Mouse (Mus musculus) heart, embryonic 16.5 days (tissue): ENCODE data around the gene Enc1. TPM values are rescaled to one million over a fixed set of nuclear protein-coding genes. Genes with fewer than 3 reads are reported as not detected.

Experiments
- ATAC-seq: fragments of 200-750 bp; cut with Nextera tagmentation; replicated peaks from 2 replicates; pipeline ENCODE4 v1.8.0; 2017; ENCODE audit warnings: moderate number of reproducible peaks; ENCODE audit not compliant: insufficient read depth, low FRiP score; ENCODE audit errors: extremely low read depth
- H3K27ac ChIP-seq: fragments of 300-500 bp; sonication (generic); 2 replicates; pipeline ENCODE4 v1.5.1; 2014; ENCODE audit warnings: mild to moderate bottlenecking, low read length, control low read depth, moderate library complexity
- H3K27me3 ChIP-seq: fragments of 300-500 bp; sonication (generic); 2 replicates; pipeline ENCODE4 v1.6.1; 2014; ENCODE audit warnings: low read length, mixed read lengths; ENCODE audit not compliant: control insufficient read depth, insufficient read depth
- H3K36me3 ChIP-seq: fragments of 300-500 bp; sonication (generic); 2 replicates; pipeline ENCODE4 v1.6.1; 2014; ENCODE audit not compliant: control insufficient read depth, insufficient read depth
- H3K4me1 ChIP-seq: fragments of 300-500 bp; sonication (generic); 2 replicates; pipeline ENCODE4 v1.6.1; 2014; ENCODE audit warnings: low read length, mixed read lengths; ENCODE audit not compliant: control insufficient read depth, insufficient read depth
- H3K4me2 ChIP-seq: fragments of 300-500 bp; sonication (generic); 2 replicates; pipeline ENCODE4 v1.6.1; 2014; ENCODE audit warnings: low read depth, mild to moderate bottlenecking, control low read depth, low read length
- H3K4me3 ChIP-seq: fragments of 300-500 bp; sonication (generic); 2 replicates; pipeline ENCODE4 v1.5.1; 2014; ENCODE audit warnings: mild to moderate bottlenecking, control low read depth, low read length
- H3K9ac ChIP-seq: fragments of 300-500 bp; sonication (generic); 2 replicates; pipeline ENCODE4 v1.6.1; 2014; ENCODE audit warnings: low read length, control low read depth
- H3K9me3 ChIP-seq: fragments of 300-500 bp; sonication (generic); replicated peaks from 2 replicates; pipeline ENCODE4 v1.6.1; 2016; ENCODE audit warnings: low read length; ENCODE audit not compliant: control insufficient read depth
- WGBS: fragments of 180-500 bp; shearing (Covaris S2); extraction: QIAGEN DNeasy Blood & Tissue Kit; methylation state at CpG from one replicate; pipeline ENCODE4 v1.1.7; 2014; 5-methylcytosine and 5-hydroxymethylcytosine counted together
- polyA plus RNA-seq: library from polyadenylated mRNA; unstranded; fragments of >200 nt; fragmentation: Nextera tagmentation; extraction: Ambion mirVana; gene quantifications from 2 replicates; pipeline ENCODE4 v1.2.1, GENCODE M21; 2015

The Enc1 gene
- polyA plus RNA-seq, 1 experiment from 2014 or later, result 4.9 TPM

DNA sequence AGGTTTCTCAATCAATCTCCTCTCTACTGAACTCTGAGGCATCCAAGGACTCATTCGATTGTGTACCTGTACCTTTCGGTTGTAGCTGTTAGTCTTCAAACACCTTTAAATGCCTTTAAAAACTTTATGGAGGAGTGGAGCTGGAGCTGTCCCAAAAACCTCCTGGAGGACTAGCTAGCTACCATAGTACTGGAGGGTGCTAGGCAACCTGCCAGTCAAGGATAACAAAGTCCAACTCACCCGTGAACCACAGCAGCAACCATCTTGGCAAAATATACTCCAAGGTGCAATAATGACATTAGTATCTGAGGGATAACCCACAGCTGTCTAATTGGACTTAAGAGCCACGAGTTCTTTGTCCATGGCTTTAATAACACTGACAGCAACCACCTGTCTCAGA, 39.0 kb upstream of the Enc1 start:
- ATAC-seq, result no peak
- H3K9ac ChIP-seq, result no peak overlapping the region
- 65% methylated on average over 4 of the region's 4 CpGs for WGBS
- no peak overlapping the region for H3K4me2 ChIP-seq
- no peaks in the 10 kb centered on the region for H3K27me3 ChIP-seq
- no peak overlapping the region for H3K4me3 ChIP-seq
- no peak overlapping the region for H3K27ac ChIP-seq
- no peaks in the 10 kb centered on the region for H3K36me3 ChIP-seq
- H3K9me3 ChIP-seq, result no peaks in the 10 kb centered on the region
- peaks cover 9% of the 10 kb centered on the region; the same call in 1 of the 2 replicates for H3K4me1 ChIP-seq

DNA sequence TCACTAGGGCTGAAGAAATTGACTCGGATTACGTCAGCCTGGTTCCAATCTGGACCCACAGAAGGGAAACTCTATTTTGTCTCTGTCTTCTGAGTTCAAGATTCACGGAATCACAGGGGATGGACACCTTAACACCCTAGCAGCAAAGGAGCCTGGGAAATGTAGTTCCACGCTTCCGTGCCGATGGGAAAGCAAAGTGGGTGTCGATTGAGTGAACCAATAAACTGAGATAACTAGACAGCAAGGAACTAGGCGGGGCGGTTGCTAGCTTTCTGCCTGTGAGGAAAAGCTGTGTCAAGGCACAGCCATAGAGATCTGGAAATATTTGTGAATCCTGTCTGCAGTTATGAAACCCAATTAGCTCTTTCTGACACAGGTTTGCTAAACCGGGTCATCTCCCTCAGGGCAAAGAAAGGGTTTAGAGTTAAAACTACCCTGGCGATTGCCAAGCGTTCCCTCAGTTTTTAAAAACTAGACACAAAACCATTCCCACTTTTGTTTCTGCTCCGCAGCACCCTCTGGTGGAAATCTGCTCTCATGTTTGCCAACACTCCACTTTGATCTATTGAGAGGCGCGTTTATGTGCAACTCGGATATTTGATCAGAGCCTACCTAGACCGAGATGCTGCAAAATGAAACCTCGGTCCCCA, 35.7 kb upstream of the Enc1 start:
- Histone ChIP-seq H3K4me3 (peak overlapping the region; percentile 60), H3K36me3 (no peaks in the 10 kb centered on the region), H3K9ac (peak overlapping the region; percentile 74), H3K4me1 (peaks cover 15% of the 10 kb centered on the region; the same call in 1 of the 2 replicates), H3K27me3 (no peaks in the 10 kb centered on the region), H3K4me2 (peak overlapping the region; percentile 84), H3K27ac (peak overlapping the region; percentile 83), H3K9me3 (no peaks in the 10 kb centered on the region)
- peak; percentile 60 for ATAC-seq
- WGBS, result 6% methylated on average over 18 of the region's 18 CpGs

DNA sequence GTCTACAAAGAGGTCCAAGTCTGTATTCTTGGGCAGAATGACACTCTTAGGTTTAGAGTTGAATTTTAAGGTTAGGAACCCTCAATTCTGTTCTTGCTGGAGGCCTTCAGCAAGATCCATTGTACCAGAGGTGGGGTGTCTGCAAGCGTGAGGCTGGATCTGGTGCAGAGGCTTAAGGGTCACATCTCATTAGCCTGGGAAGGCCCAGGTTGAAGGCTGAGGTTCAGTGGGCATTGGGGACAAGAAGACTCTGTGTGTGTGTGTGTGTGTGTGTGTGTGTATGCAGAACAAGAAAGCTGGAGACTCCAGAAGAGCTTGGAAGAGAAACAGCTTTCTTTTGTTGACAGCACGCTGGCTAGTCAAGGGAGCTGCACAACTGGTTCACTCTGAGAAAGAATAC, 34.9 kb upstream of the Enc1 start:
- Histone ChIP-seq H3K4me1 (peaks cover 15% of the 10 kb centered on the region; the same call in 1 of the 2 replicates), H3K9me3 (no peaks in the 10 kb centered on the region), H3K4me3 (no peak overlapping the region), H3K4me2 (no peak overlapping the region), H3K27me3 (no peaks in the 10 kb centered on the region), H3K9ac (no peak overlapping the region), H3K27ac (no peak overlapping the region), H3K36me3 (no peaks in the 10 kb centered on the region)
- ATAC-seq, result no peak
- WGBS, result 87% methylated on average over 2 of the region's 2 CpGs

DNA sequence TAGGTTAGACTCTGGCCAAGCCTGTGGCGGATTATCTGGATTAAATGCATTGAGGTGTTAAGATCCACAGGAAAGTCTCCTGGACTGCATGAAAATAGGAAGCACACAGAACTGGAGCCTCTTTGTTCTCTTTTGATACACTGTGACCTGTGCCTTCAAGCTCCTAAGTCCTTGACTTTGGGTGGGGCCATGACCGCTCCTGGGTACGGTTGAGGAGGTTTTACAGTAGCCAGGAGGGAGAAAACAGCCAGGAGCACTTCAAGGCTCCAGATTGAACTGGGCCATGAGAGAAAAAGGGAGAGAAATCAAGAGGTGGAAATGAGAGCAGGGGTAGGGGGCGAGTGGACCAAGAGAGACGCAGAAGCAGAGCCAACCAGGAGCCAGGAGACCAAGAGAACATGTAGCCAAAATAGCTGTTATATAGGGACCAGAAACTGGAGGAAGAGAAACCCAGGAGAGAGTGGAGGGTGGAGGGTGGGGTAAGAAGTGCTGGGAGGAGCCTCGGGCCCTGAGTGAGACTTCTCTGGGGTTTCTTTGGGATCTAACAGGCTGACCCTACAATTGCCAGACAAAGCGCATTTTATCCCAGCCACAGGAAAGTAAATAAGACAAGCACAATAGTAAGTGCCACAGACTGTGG, 33.3 kb upstream of the Enc1 start:
- Histone ChIP-seq H3K27me3 (no peaks in the 10 kb centered on the region), H3K4me3 (no peak overlapping the region), H3K9me3 (no peaks in the 10 kb centered on the region), H3K4me1 (peaks cover 15% of the 10 kb centered on the region; the same call in 1 of the 2 replicates), H3K4me2 (no peak overlapping the region), H3K27ac (no peak overlapping the region), H3K9ac (no peak overlapping the region), H3K36me3 (no peaks in the 10 kb centered on the region)
- WGBS, result 72% methylated on average over 7 of the region's 7 CpGs
- no peak for ATAC-seq

DNA sequence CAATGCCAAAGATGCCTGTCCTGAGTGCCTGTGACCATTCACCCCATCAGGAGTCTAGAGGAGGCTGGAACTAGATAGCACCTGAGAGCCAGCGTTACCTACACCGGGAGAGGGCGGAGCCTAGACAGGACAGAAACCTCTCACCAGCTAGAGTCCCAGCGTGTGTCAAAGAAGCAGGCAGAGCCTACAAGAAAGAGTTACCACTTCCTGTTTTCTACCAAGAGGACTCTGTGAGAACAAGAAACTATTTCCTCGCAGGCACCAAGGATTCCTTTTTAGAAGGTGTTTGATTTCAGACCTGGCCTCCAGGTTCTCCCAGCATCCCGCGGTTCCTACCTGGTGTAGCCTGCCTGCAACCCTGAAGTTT, 32.8 kb upstream of the Enc1 start:
- Histone ChIP-seq H3K36me3 (no peaks in the 10 kb centered on the region), H3K27me3 (no peaks in the 10 kb centered on the region), H3K27ac (peak overlapping the region; percentile 43; the same call in 1 of the 2 replicates), H3K4me1 (peaks cover 15% of the 10 kb centered on the region; the same call in 1 of the 2 replicates), H3K9ac (no peak overlapping the region), H3K4me3 (no peak overlapping the region), H3K4me2 (no peak overlapping the region), H3K9me3 (no peaks in the 10 kb centered on the region)
- ATAC-seq, result no peak
- 51% methylated on average over 7 of the region's 7 CpGs for WGBS

DNA sequence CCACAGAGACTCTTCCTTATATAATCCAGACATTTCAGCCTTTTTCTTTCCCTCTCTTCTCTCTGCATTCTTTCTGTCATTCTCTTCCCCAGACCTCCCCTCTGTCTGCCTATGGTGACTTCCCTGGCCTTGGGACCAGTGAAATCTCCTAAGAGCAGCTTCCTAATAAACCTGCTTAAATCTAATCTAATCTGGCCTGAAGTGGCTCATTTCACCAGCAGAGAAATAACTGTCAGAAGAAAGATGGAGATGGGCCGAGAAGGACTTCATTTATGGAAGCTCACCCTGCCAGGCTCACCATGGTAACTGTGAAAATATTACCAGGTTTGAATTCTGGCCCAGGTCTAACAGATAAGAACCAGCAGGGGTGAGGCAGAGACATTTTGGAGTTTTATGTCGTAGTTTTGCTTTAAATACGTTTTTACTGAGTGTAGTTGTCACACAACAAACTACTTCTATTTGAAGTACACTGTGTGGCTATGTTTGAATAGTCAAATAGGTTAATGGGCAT, 32.4 kb upstream of the Enc1 start:
- Histone ChIP-seq H3K4me2 (no peak overlapping the region), H3K27ac (peak overlapping the region; percentile 43; the same call in 1 of the 2 replicates), H3K9ac (no peak overlapping the region), H3K27me3 (no peaks in the 10 kb centered on the region), H3K4me1 (peaks cover 15% of the 10 kb centered on the region; the same call in 1 of the 2 replicates), H3K36me3 (no peaks in the 10 kb centered on the region), H3K4me3 (no peak overlapping the region), H3K9me3 (no peaks in the 10 kb centered on the region)
- WGBS, result 37% methylated on average over 3 of the region's 3 CpGs
- no peak for ATAC-seq

DNA sequence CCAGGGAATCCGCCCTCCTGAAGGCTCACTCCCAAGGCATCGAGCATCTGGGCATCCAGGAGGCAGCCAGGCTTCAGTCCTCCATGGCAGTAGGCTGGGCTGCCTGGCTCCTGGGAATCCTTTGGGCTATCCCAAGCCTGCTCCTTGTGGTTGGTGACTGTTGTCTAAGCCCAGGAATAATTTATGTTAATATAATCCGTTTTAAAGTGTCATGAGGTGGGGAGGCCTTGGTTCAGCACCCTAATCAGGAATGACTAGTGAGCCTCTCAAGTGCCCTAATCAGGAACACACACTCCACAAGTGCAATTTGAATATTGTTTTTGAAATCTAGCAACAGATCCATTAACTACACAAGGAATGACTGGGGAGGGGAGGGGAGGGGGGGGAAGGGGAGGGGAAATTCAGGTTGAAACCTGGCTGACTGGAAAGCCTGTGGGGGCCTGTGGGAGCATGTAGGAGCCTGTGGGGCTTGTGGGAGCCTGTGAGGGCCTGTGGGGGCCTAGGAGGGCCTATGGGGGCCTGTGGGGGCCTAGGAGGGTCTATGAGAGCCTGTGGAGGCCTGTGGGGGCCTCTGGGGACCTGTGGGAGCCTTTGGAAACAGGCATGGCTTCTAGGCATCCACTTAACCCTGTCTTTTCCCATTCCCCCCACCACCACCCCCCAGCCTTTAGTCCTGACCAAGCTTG, 26.2 kb upstream of the Enc1 start:
- no peak for ATAC-seq
- no peaks in the 10 kb centered on the region for H3K27me3 ChIP-seq

DNA sequence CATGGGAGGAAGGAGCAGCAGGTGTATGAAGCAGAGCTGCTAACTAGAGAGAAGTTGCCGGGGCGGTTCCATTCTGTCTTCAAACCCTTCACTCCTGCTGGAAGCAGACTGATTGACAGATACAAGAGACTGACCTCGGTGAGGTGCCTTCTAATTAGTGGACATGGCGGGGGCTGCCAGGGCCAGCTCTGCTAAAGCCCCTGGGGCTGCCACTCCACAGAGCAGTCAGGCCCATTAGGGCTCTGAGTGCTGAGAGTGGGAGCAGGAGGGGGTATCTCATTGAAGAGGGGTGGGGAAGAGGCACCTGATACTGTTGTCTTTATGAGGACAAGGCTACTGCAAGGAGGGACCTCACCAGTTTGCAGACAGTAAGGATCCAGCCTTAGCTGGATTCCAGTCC, 25.3 kb upstream of the Enc1 start:
- Histone ChIP-seq H3K27me3 (no peaks in the 10 kb centered on the region), H3K4me3 (no peak overlapping the region), H3K4me1 (no peaks in the 10 kb centered on the region), H3K36me3 (no peaks in the 10 kb centered on the region), H3K4me2 (no peak overlapping the region), H3K9ac (no peak overlapping the region), H3K9me3 (no peaks in the 10 kb centered on the region), H3K27ac (no peak overlapping the region)
- WGBS, result 59% methylated on average over 4 of the region's 4 CpGs
- ATAC-seq, result no peak

More for the DNA sequence above, 26.2 kb upstream of the Enc1 start:
- Histone ChIP-seq H3K4me1 (no peaks in the 10 kb centered on the region), H3K27ac (no peak overlapping the region), H3K4me2 (no peak overlapping the region), H3K4me3 (no peak overlapping the region), H3K36me3 (no peaks in the 10 kb centered on the region), H3K9me3 (no peaks in the 10 kb centered on the region), H3K9ac (no peak overlapping the region)
- 66% methylated on average over 3 of the region's 3 CpGs for WGBS

DNA sequence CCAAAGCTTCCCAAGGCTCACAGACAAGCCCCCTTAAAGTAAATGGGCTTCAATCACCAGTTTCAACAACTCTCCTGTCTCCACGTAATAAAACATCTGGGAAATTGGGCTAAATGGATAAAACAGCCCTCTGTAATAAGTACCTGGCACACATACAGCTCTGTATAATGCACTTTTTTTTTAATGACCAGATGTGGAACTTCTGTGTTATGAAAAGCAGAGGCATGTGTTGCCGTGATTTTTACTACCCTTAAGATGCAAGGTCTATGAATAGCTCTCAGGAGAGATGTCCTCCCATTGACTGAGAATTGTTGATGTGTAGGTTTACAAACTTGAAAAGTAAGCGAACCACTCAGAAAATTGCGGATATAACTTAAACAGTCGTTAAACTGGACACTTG, 24.7 kb upstream of the Enc1 start:
- Histone ChIP-seq H3K27me3 (no peaks in the 10 kb centered on the region), H3K4me1 (no peaks in the 10 kb centered on the region), H3K4me2 (no peak overlapping the region), H3K9me3 (no peaks in the 10 kb centered on the region), H3K4me3 (no peak overlapping the region), H3K9ac (no peak overlapping the region), H3K27ac (no peak overlapping the region), H3K36me3 (no peaks in the 10 kb centered on the region)
- no peak for ATAC-seq
- WGBS, result 78% methylated on average over 5 of the region's 5 CpGs
